Mouse (Mus musculus): Measurements from ENCODE around the gene Hist1h2bg.
"Not testable (repeated sequence)": the region's sequence is repeated elsewhere in the genome, so short reads cannot be mapped to it uniquely, and the experiment has no call there.

Hist1h2bg gene

GRCm38 (mm10) chr13:23561883-23562659 is 9.1 kb upstream of the Hist1h2bg start, which contains the start of gene Hist1h3e:
Hist1h3e (minus strand) TSS chr13:23562369.
- DNase-seq (ENCODE audit: low read depth, low spot score), result peak; percentile 99

- DNase-seq (ENCODE audit: low read depth, low spot score), result peak; percentile 80
Observed at GRCm38 (mm10) chr13:23562699-23563462, 8.3 kb upstream of the Hist1h2bg start.

- no peak for DNase-seq (ENCODE audit: low read depth, low spot score)
Observed at GRCm38 (mm10) chr13:23564482-23564881, 6.7 kb upstream of the Hist1h2bg start.

- not testable (repeated sequence) for DNase-seq (ENCODE audit: low read depth, low spot score)
Observed at GRCm38 (mm10) chr13:23570261-23571021, 755 bp upstream of the Hist1h2bg start.

GRCm38 (mm10) chr13:23571504-23572217 is 465 bp downstream of the Hist1h2bg start:
- DNase-seq (ENCODE audit: low read depth, low spot score), result not testable (repeated sequence)

- no peak for DNase-seq (ENCODE audit: low read depth, low spot score)
Observed at GRCm38 (mm10) chr13:23572218-23573033, 1.2 kb downstream of the Hist1h2bg start.

- DNase-seq (ENCODE audit: low read depth, low spot score), result not testable (repeated sequence)
Observed at GRCm38 (mm10) chr13:23573034-23573897, 2.1 kb downstream of the Hist1h2bg start.

- DNase-seq (ENCODE audit: low read depth, low spot score), result peak; percentile 98
Observed at GRCm38 (mm10) chr13:23573898-23574524, 2.8 kb downstream of the Hist1h2bg start, which contains the start of the genes Hist1h2bf and Hist1h2ad. Hist1h2bf (minus strand) TSS chr13:23574196. Hist1h2ad (plus strand) TSS chr13:23574381.

GRCm38 (mm10) chr13:23574546-23575170 is 3.5 kb downstream of the Hist1h2bg start:
- DNase-seq (ENCODE audit: low read depth, low spot score), result not testable (repeated sequence)

- peak; percentile 89 for DNase-seq (ENCODE audit: low read depth, low spot score)
Observed at GRCm38 (mm10) chr13:23575271-23575851, 4.2 kb downstream of the Hist1h2bg start, which contains the start of gene Hist1h3d. Hist1h3d (plus strand) TSS chr13:23575763.

GRCm38 (mm10) chr13:23575864-23576313 is 4.7 kb downstream of the Hist1h2bg start:
- peak; percentile 11 for DNase-seq (ENCODE audit: low read depth, low spot score)

GRCm38 (mm10) chr13:23576351-23576881 is 5.2 kb downstream of the Hist1h2bg start:
- DNase-seq (ENCODE audit: low read depth, low spot score), result peak; percentile 57

GRCm38 (mm10) chr13:23576906-23577639 is 5.9 kb downstream of the Hist1h2bg start:
- peak; percentile 12 for DNase-seq (ENCODE audit: low read depth, low spot score)

GRCm38 (mm10) chr13:23577835-23578234 is 6.6 kb downstream of the Hist1h2bg start:
- DNase-seq (ENCODE audit: low read depth, low spot score), result no peak

- DNase-seq (ENCODE audit: low read depth, low spot score), result peak; percentile 97
Observed at GRCm38 (mm10) chr13:23581408-23582218, 10.4 kb downstream of the Hist1h2bg start, which contains the start of gene Hist1h4d. Hist1h4d (plus strand) TSS chr13:23581598.

Measured in forelimb bud, embryonic 11.5 days (tissue).